Mouse (Mus musculus) G1E-ER4 (cell line): ENCODE measurements around the gene Ccdc114. TPM values are rescaled to one million over a fixed set of nuclear protein-coding genes. Genes with fewer than 3 reads are reported as not detected.

Experiments
- GATA1 ChIP-seq: IDR thresholded peaks from one replicate; pipeline ENCODE4 v1.8.0; 2012; ENCODE audit warnings: low read length, inconsistent platforms
- polyA plus RNA-seq: library from polyadenylated mRNA; stranded (reverse); fragments of >175 nt; gene quantifications from 2 replicates; pipeline ENCODE4 v1.2.3, GENCODE M21; 2012

Ccdc114 gene
- polyA plus RNA-seq, 1 experiment = not detected

DNA sequence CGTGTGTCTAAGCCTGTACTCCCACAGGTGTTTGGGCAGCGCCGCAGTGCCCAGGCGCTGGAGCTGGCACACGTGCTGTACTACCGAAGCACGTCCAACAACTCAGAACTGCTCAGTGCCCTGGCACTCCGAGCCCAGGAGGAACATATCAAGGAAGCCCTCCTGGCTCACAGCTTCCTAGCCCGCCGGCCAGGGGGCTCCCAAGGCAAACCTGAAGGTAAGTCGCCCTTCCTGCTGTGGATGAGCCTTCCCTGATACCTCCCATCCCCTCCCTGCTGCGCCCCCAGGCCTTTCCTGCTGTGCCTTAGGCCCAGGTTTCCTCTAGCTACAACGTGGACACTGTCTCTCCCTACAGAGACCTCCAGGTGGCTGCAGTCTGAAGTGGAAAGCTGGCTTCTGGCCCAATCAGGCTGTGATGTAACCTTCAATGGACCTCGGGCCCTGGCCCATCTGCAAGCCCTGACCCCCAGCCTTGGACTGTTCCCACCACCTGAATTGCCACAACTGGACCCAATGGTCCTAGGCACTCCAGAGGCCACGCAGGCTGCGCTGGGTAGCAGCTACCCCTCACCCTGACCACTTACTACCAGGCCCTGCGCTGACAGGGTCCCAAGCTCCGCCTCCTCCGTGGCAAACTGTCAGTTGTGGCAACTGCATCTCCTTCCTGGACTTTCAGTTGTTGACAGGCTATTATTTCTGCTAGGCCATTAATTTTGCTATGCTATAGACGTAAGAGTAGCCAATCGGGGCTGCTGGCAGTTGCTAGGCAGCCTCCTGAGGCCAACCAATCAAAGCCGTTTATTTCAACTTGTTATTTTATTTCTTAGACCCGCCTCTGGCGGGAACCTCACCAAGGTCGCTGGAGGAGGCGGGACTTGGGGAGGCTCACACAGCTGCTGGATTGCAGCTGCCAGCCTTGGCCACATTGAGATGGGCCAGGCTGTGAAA, 7.5 kb upstream of the Ccdc114 start:
- TF ChIP-seq GATA1 = no peak

DNA sequence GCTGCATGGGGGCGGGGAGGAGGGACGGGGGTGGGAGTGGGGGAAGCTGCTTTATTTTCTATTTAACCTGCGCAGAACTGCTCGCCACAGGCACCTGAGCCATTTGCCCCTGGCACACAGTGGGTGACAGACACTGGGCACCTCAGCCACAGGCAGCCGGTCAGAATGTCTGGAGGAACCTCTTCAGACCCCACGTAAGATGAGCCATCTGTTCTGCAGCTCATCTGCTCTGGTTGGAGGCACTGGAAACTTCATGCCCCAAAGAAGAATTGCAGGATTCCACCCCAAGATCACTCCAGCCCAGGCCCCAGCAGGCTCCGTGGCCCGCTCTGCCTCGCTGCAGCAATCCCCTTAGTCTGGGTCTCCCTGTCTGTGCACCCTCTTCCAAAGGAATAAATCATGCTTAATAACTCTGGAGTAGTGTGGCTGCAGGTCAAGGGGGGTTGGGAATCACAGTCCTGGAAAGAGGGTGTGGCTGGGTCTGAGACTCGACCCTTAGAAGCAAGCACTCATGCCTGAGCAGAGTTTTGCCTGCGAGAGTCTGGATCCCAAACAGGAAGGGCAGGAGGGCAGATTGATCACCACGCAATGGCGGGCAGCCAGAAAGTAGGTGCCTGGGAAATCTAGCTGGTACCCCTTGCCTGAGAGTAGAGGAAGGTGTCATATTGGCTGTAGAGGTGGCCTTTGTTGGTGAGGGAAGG, 6.7 kb upstream of the Ccdc114 start:
- no peak for TF ChIP-seq GATA1

DNA sequence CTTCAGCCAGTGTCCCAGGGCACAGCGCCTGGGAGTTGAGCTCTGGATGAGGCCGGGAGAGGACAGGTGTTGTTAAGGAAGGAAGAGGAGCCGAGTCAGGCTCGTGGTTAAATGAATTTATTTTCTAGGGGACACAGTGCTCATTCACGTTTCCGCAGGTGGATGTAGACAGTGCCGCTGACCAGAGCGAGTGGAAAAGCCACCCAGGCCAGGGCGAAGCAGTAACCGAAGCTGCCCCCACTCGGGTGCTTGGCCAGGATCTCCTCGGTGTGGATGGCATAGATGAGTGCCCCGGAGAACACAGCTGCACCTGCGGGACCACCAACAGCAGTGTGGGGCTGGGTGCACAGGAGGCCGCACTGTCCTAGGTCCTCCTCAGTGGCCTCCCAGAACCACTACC, 5.9 kb upstream of the Ccdc114 start:
- TF ChIP-seq GATA1 = no peak

DNA sequence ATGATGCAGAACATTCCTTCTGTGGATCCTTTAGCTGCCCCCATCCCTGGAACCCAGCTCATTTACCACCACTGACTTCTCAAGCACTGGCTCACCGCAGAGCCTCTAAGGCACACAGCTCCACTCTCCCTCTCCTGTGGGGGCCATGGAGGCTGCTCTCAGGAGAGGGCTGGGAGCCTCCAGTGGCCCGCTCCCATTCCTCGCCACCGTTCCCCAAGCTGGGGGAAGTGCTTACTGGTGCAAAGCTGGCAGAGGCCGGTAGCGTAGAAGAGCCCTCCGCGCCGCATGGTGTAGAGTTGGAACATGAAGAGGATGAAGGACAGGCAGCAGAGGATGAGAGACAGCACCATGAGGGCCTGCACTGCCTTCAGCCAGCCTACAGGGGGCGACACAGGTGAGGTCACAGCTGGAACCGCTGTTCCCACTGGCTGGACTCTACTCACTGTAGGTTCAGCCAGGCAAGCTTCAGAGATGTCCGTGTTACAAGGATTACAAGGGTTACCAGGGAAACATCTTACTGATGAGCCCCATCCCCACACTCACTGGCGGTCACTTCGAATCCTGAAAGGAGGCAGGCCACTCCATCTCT, 4.7 kb upstream of the Ccdc114 start:
- TF ChIP-seq GATA1 = no peak

DNA sequence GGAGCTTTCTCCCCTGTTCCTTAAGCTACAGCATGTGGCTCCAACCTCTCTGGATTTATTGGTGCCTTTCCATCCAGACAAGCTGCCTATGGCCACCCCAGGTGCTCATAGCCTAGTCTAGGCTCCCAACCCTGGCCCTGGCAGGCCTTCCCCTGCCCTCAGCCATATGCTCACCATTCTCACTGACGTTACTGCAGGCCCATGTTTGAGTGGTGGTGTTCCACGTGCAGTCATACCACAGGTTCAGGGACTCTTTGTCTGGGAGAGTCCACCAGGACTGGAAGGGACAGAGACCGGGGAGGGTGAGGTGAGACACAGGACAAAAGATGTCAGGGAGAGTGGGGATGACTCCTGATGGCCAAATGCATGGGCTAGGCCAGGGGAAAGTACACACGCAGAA, 4.1 kb upstream of the Ccdc114 start:
- TF ChIP-seq GATA1 = no peak

DNA sequence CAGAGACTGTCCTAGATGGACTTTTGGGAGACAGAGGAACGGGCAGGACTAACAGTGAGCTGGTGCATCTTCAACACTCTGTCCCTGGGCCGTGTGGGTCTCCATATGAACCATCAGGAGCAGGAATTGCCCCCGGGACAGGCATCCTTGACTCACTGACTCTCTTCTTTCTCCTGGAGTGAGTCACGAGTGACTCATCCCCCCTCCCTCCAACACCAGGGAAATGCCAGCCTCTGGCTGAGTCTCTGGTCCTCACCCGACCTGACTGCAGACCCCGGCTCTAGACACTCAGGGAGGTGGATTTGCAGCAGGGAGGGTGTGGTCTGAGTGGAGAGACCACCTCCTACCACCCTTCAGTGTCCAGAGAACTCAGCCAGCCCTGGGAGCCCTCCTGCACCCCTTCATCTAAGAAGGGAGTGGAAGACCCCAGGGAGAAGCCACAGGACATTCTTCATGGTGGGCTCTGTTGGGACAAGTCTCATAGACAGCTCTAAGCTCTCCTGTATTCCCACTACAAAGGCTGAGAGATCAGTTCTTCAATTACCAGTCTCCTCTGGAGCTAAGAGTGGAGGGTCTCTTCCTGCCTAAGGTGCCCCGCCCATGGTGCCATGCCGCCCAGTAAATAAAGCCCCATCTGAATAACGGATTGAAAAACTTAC, 3.2 kb upstream of the Ccdc114 start:
- TF ChIP-seq GATA1 = no peak

DNA sequence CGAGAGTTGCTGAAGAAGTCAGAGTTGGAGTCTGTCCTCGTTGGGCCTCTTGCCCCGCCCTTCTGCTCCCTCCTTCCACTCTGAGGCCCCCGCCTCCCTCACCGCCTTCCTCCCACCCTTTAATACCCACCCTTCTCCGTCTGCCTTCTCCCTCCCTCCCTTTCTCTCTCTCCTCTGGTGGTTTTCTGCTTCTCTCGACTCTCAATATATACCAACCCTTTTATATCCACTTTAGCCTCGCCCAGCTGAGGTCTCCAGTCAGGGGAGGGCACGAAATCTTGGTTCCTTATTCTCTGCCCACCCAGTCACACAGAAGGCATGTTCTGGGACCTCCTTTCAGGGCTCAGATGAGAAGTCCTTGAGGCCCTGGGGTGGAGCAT, 2.6 kb upstream of the Ccdc114 start, which contains the start of gene Emp3:
Gene Emp3, minus strand, starts transcription at position 163 of the 380 bp plus-strand sequence.
- no peak for TF ChIP-seq GATA1

DNA sequence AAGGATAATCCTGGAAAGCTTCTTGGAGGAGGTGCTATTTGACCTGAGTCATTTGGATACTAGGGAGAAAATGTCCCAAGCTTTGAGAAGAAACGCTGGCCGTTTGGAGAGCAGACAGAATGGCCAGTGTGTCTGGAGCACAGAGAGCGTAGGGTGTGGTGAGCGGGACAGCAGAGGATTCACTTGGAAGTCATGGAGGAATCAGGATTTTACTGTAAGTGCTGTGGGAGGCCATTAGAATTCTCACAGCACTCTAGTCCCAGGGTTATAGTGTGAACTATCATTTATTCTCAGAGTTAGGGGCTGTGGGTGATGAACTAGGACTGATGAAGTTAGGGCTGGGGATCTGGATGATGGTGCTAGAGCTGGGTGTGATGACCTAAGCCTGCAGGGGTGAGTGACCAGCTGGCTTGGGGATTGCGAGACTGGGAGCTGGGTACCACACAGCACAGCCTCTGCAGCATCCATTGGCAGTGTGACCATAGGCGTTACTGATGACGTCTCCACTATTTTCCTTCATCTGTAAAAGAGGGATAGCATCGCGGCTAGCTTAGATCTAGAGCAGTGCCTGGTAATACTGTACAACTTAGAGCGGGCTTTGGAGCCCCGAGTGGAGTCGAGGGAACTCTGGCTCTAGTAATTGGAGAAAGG, 1.8 kb upstream of the Ccdc114 start:
- TF ChIP-seq GATA1 = no peak

DNA sequence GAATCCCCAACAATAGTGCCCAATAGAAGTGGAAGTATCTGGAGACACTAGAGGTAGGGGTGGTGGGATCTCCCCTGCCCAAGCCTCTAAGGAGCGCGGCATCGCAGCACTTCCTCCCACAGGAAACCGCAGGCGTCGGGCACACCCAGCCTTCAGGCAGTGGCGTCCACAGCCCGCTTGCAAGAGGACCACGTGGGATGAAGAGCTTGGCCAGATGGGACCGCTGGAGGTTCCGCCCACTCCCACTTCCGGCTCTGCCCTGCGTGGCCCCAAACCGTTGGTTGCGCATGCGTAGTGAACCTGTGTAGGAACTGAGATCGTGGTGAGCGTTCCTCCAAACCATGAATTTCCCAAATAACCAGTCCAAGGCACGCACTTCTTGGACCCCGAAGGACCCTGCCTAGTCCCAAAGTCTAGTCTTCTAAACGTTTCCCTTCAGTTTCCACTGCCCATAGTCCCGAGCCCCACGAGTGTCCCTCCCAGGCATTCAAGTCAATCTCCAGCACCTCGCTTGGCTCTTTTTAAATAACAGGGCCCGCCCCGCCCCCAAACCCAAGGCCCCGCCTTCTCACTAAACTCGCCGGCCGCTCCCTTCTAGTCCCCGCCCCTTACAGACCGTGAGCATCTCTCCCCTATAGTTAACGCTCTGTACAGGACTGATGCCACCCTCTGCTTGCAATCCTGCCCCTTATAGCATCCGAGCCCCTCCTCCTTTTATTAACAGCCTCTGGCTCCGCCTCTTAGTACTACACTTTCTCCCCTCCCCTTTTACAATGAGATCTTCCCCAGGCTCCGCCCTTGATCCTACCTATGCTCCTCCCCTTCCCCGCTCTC, 727 bp upstream of the Ccdc114 start:
- no peak for TF ChIP-seq GATA1

DNA sequence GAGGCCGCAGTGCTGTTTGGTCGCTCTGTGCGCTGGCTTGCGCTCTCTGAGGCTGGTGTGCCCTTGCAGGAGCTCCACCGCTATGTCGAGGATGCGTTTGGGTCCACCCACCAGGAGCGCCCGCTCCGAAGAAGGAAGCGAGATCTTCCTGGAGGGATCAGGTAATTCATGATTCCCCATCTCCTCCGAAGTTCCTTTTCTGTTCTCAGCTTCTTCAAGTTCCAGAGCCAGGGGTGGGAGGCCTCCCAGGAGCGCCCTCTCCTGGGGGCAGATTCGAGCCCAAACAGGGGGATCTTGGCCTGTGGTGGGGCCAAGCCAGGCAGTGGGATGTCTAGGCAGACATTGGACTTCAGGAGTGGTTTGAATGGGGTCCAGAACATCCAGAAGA, 551 bp downstream of the Ccdc114 start:
- no peak for TF ChIP-seq GATA1

DNA sequence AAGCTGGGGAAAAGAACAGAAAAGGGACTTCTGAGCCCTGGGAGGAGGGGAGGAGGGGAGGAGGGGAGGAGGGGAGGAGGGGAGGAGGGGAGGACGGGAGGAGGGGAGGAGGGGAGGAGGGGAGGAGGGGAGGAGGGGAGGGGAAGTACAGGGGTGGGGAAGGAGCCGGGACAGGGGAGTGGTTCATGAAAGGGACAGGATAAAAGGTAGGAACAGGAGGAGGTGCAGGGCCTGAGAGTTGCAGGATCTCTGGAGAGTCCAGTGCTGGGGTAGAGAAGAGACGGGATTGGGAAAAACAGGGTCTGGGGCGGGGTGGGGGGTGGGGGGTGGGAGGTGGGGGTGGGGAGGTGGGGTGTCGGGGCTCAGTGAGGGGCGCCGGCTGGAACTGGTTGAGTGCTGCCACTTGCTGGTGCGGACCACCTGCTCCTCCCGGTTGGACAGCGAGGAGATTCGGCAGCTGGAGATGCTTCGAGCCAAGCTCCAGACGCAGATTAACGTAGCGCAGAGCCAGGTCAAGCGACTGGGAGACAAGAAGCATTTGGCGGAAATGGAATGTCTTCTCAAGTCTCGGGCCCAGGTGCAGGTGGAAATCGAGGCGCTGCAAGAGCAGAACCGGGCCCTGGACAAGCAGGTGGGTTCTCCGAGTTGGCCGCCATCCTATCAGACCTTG, 4.9 kb downstream of the Ccdc114 start:
- no peak for TF ChIP-seq GATA1

DNA sequence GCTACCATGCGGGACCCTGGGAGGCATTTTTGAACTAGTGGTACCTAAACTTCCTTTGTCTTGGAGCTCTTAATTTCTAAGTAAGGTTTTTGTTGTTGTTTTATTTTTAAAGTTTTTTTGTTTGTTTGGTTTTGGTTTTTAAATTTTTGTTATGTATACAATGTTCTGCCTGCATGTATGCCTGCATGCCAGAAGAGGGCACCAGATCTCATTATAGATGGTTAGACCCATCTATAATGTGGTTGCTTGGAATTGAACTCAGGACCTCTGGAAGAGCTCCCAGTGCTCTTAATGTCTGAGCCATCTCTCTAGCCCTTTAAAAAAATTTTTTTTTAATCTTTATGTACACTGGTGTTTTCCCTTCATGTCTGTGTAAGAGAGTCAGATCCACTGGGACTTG, 5.8 kb downstream of the Ccdc114 start:
- no peak for TF ChIP-seq GATA1

DNA sequence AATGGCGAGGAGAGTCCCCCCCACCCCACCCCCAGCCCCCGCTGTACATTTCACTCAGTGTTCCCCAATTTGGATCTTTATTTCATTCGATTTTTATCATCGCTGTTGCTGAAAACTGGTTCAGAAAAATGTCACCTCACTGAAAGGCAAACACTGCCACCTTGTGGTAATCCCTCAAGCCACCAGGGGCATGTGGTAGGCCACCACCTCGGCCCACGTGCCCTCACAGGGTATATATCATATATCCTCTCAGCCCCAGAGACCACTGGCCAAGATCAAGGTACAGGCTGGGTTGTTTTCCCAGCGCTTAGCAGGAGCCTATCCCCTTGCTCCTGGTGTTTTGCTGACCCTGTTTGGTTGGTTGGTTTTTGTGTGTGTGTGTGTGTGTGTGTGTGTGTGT, 11.2 kb downstream of the Ccdc114 start:
- TF ChIP-seq GATA1 = no peak

DNA sequence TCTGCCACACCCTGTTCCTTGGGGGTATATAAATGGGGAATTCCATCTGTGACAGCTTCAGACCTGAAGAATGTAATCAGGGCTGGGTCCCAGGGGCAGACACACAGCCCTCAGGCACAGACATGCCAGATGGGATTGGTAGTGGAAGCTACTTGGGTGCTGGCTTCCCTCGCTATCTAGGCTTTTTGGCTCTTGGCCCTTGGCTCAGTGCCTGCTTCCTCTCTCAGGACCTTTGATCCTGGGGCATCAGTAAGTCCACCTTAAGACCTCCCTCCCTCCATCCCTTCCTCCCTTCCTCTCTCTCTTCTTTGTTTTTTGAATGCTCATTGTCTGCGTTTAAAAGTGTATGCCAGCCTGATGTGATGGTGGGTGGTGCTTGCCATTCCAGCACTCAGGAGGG, 16.0 kb downstream of the Ccdc114 start:
- no peak for TF ChIP-seq GATA1

DNA sequence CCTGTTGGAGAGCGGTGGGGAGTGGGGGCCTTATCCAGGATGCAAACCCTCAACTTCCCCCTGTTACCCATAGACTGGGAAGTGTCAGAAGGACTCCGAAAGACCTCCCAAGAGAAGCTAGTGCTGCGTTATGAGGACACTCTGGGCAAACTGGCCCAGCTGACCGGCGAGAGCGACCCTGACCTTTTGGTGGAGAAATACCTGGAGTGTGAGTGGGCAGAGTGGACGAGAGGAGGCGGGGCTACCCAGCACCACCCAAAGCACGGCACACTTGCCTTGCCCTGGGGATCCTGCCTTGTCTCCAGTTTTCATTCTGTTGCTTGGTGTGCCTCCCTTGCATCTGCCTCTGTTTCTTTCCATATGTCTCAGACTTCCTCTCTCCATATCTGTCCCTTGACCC, 18.1 kb downstream of the Ccdc114 start:
- TF ChIP-seq GATA1 = no peak
